Mouse (Mus musculus): ENCODE data around the gene Trim14. TPM values are rescaled to one million over a fixed set of nuclear protein-coding genes. Genes with fewer than 3 reads are reported as not detected.

Trim14 gene
- polyA plus RNA-seq, 1 experiment from 2014 or later = 1.7 TPM

DNA sequence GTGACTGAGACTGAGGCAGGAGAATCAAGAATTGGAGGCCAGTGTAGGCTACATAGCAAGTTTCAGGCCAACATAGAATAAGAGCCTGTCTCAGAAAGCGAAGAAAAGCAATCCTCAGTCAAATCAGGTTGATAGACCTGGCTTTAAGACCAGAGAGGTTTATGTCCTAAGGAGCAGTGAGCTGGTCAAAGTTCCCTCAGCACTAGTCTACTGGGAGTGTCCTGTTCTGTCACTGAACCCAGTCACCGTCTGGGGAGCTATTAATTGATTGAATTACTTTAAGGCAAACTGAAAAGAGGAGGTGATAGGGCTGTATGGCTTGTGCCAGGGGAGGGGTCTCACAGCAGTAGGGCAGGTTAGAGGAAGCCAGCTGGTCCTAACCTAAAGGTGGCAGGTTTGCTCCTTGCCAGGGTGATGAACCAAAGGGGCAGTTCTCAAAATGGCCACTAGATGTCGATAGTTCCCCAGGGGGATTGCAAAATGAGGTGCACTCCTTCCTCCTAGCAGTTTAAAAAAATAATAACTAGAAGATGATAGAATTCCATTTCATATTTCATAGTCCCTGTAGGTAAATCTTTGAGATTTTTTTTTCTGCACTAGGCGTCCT, 38.6 kb downstream of the Trim14 start:
- no peak overlapping the region for H3K4me2 ChIP-seq
- no peaks in the 10 kb centered on the region for H3K27me3 ChIP-seq
- peaks cover 47% of the 10 kb centered on the region for H3K36me3 ChIP-seq
- no peaks in the 10 kb centered on the region for H3K4me1 ChIP-seq (replicated peaks)
- no peak overlapping the region for H3K9ac ChIP-seq
- H3K4me3 ChIP-seq = no peak overlapping the region
- H3K27ac ChIP-seq = no peak overlapping the region
- H3K9me3 ChIP-seq (replicated peaks) = no peaks in the 10 kb centered on the region
- 45% methylated on average over 4 of the region's 4 CpGs for WGBS
- no peak for ATAC-seq (replicated peaks; ENCODE audit: insufficient number of reproducible peaks, insufficient read depth, low FRiP score, low read depth)

DNA sequence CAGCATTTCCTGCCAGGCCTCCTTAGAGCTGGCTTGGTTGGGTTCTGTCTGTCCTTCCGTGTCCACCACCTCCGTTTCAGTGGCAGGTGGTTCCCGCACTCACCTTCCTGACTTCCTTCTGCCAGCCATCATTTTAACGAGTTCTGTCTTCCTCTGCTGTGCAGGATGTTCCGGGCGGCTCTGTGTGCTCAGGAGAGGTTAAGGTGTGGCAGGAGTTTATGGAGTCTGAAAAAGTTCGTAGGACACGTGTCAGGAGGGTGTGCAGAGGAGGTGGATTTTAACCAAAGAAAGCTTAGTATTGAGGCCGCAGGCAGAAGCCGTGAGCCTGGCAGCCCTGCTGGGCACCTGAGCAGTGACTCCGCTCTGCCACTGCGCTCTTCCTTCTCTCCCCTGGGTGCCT, 40.4 kb downstream of the Trim14 start:
- no peaks in the 10 kb centered on the region for H3K27me3 ChIP-seq
- no peak overlapping the region for H3K9ac ChIP-seq
- 89% methylated on average over 12 of the region's 12 CpGs for WGBS

DNA sequence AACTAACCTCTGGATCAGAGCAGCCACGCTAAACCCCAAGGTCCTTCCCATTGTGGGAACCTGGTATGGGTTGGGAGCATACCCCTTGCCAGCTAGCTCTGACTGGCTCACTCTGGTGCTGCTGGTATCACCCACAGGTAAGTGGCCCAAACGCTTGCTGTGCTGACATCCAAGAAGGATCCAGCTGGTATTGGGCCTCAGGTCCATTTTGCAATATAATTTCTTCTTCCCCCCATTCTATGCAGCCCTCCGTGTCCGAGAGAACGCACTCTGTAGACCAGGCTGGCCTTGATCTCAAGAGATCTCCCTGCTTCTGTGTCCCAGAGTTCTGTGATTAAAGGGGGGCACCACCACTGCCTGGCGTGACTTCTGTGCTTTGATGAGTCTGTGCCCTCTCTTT, 42.9 kb downstream of the Trim14 start:
- H3K4me3 ChIP-seq = no peak overlapping the region
- H3K27ac ChIP-seq = no peak overlapping the region
- H3K4me1 ChIP-seq (replicated peaks) = peaks cover 5% of the 10 kb centered on the region; the same call in 1 of the 2 replicates
- WGBS = 95% methylated on average over 6 of the region's 6 CpGs
- H3K9ac ChIP-seq = no peak overlapping the region
- H3K36me3 ChIP-seq = peaks cover 18% of the 10 kb centered on the region
- no peaks in the 10 kb centered on the region for H3K27me3 ChIP-seq
- ATAC-seq (replicated peaks; ENCODE audit: insufficient number of reproducible peaks, insufficient read depth, low FRiP score, low read depth) = no peak
- no peak overlapping the region for H3K4me2 ChIP-seq
- no peaks in the 10 kb centered on the region for H3K9me3 ChIP-seq (replicated peaks)

More for the DNA sequence above, 40.4 kb downstream of the Trim14 start:
- Histone ChIP-seq H3K9me3 (replicated peaks) (no peaks in the 10 kb centered on the region), H3K36me3 (peaks cover 31% of the 10 kb centered on the region), H3K27ac (no peak overlapping the region), H3K4me1 (replicated peaks) (no peaks in the 10 kb centered on the region), H3K4me2 (no peak overlapping the region), H3K4me3 (no peak overlapping the region)
- no peak for ATAC-seq (replicated peaks; ENCODE audit: insufficient number of reproducible peaks, insufficient read depth, low FRiP score, low read depth)

DNA sequence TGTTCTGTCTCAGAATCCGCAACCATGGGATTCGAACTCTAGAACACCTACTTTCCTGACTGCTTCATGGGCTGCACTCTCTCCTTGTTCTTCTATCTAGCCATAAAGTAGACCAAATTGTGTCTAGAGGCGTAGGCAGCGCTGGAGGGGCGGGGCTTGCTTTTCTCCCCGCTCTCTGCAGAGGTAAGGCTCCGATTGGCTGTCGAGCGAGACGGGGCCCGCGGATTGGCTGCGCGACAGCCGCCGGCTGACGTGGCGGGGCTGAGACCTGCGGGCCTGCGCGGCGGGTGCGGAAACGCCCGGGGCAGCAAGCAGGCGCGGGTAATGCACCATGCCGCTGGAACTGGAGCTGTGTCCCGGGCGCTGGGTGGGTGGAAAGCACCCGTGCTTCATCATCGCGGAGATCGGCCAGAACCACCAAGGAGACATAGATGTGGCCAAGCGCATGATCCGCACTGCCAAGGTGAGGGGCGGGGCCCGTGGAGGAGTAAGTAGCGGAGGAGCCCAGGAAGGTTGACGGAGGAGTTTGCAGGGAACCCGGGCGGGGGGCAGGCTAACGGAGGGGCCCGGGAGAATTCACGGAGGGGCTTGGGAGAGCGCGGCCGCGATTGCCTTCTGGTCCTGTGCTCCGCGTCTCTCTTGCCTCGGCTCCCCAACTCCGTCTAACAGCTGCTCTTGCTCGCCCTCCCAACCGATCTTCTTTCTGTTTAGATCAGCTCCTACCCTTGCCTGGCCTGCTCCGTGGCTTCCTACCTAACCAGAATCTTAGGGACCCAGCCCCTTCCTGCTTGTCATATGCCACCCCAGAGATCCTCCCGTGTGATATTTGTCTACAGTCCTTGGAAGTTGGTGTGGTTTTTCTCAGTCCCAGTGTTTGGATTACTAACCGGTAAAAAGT, 46.7 kb downstream of the Trim14 start, which contains the start of gene Nans:
Nans (plus strand) TSS at position 221 of the 898 bp plus-strand sequence.
- Histone ChIP-seq H3K4me3 (peak within 1 kb of the TSS; percentile 87), H3K4me2 (peak within 1 kb of the TSS; percentile 67), H3K4me1 (replicated peaks) (peaks cover 16% of the 10 kb centered on the region), H3K9ac (peak within 1 kb of the TSS; percentile 85), H3K27me3 (no peaks in the 10 kb centered on the region), H3K9me3 (replicated peaks) (no peaks in the 10 kb centered on the region), H3K36me3 (peaks cover 17% of the 10 kb centered on the region), H3K27ac (peak within 1 kb of the TSS; percentile 74)
- WGBS = under 1% methylated on average over 58 of the region's 58 CpGs
- peak; percentile 97 for ATAC-seq (replicated peaks; ENCODE audit: insufficient number of reproducible peaks, insufficient read depth, low FRiP score, low read depth)

DNA sequence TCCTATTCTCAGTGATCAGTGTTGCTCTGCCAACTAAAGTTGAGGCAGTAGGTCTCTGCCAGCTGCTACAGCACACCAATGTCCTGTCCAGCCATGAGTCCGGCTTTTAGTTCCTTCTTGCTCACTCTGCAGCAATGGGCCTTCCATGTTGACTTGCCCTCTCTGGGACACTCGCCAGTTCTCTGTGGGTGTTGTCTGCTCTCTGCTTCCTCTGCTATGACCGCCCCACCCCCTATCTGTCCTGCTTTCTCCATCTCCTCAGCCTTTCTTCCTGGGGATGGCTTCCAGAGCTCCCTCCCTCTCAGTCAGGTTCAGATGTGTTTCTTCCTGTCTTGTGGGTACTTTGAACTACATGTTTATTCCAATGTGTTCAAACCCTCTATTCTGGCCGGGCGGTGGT, 48.6 kb downstream of the Trim14 start:
- Histone ChIP-seq H3K9me3 (replicated peaks) (no peaks in the 10 kb centered on the region), H3K4me1 (replicated peaks) (peaks cover 16% of the 10 kb centered on the region), H3K27me3 (no peaks in the 10 kb centered on the region), H3K27ac (no peak overlapping the region), H3K9ac (no peak overlapping the region), H3K36me3 (no peaks in the 10 kb centered on the region), H3K4me3 (no peak overlapping the region), H3K4me2 (no peak overlapping the region)
- ATAC-seq (replicated peaks; ENCODE audit: insufficient number of reproducible peaks, insufficient read depth, low FRiP score, low read depth) = no peak
- 79% methylated on average over 5 of the region's 5 CpGs for WGBS

DNA sequence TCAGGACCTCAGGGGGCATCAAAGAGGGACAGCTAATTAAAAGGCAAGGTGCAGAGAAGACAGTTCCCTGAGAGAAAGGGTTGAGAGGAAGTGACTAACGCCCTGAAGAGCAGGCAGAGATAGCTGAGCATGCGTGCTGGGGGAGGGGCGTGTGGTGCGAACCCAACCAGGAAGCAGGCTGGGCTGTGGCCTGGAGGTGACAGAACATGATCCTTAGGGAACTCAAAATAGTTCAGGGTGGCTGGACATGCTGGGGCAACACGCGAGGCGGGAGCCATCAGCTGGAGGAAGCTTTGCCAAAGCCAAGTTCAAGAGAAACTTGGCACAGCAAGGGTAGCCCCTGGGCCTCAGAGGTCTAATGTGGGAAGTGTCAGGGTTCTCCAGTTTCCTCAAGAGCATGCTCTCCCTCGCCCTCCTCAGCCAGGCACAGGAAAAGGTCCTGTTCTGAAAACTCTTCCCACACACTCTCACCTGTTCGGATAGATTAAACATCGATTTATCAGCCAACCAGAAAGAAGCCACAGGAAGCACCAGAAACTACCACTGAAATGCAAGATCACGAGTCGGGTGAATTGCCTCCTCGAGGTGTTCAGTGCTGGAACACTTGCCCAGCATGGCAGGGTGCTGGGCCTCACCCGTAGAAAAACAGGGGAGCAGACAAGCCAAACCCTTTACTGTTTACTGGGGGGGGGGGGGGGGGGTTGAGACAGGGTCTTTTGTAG, 50.1 kb downstream of the Trim14 start:
- Histone ChIP-seq H3K9me3 (replicated peaks) (no peaks in the 10 kb centered on the region), H3K4me3 (no peak overlapping the region), H3K4me2 (peak overlapping the region; percentile 26), H3K9ac (no peak overlapping the region), H3K4me1 (replicated peaks) (peaks cover 16% of the 10 kb centered on the region), H3K36me3 (no peaks in the 10 kb centered on the region), H3K27ac (peak overlapping the region; percentile 72), H3K27me3 (no peaks in the 10 kb centered on the region)
- 25% methylated on average over 14 of the region's 14 CpGs for WGBS
- 0 out of 2 replicates have a peak, but pooled peaks have one; percentile 15 for ATAC-seq (replicated peaks; ENCODE audit: insufficient number of reproducible peaks, insufficient read depth, low FRiP score, low read depth)

DNA sequence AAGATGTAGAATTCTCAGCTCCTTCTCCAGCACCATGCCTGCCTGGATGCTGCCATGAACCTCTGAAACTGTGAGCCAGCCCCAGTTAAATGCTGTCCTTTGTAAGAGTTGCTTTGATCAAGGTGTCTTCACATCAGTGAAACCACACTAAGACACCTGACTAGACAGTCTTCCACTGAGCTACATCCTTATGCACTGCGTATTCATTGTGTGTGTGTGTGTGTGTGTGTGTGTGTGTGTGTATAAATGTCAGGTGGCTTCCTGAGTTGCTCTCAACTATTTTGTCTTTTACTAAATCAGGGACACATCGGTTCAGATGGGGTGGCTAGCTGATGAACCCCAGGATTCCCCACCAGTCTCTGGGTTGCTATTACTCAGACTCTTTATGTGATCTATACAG, 56.9 kb downstream of the Trim14 start:
- H3K36me3 ChIP-seq = peaks cover 18% of the 10 kb centered on the region
- H3K27me3 ChIP-seq = no peaks in the 10 kb centered on the region
- no peaks in the 10 kb centered on the region for H3K4me1 ChIP-seq (replicated peaks)
- no peak for ATAC-seq (replicated peaks; ENCODE audit: insufficient number of reproducible peaks, insufficient read depth, low FRiP score, low read depth)
- no peak overlapping the region for H3K9ac ChIP-seq
- 93% methylated on average over 2 of the region's 2 CpGs for WGBS
- H3K9me3 ChIP-seq (replicated peaks) = no peaks in the 10 kb centered on the region
- no peak overlapping the region for H3K4me3 ChIP-seq
- no peak overlapping the region for H3K27ac ChIP-seq
- H3K4me2 ChIP-seq = no peak overlapping the region

DNA sequence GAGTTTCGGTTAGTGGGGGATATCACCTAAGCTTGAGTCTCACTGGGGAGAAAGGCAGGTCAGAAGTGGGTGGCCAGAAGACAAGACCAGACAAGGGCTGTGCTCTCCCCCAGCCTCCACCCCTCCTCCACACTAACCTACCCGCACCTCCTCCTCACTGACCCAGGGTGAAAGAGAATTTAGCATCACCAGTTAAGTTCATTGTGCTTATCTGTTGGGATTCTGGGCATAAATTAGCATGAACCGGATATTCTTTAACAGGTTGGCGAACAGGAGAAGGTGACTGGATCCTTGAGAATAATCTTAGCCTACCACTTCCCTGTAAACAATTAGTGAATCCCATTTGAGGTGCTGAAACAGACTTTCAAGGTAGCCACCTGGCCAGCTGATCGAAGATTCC, 60.8 kb downstream of the Trim14 start:
- Histone ChIP-seq H3K27ac (no peak overlapping the region), H3K27me3 (no peaks in the 10 kb centered on the region), H3K9me3 (replicated peaks) (no peaks in the 10 kb centered on the region), H3K9ac (no peak overlapping the region), H3K4me1 (replicated peaks) (no peaks in the 10 kb centered on the region), H3K36me3 (peaks cover 54% of the 10 kb centered on the region), H3K4me2 (no peak overlapping the region), H3K4me3 (no peak overlapping the region)
- 87% methylated on average over 5 of the region's 5 CpGs for WGBS
- no peak for ATAC-seq (replicated peaks; ENCODE audit: insufficient number of reproducible peaks, insufficient read depth, low FRiP score, low read depth)

DNA sequence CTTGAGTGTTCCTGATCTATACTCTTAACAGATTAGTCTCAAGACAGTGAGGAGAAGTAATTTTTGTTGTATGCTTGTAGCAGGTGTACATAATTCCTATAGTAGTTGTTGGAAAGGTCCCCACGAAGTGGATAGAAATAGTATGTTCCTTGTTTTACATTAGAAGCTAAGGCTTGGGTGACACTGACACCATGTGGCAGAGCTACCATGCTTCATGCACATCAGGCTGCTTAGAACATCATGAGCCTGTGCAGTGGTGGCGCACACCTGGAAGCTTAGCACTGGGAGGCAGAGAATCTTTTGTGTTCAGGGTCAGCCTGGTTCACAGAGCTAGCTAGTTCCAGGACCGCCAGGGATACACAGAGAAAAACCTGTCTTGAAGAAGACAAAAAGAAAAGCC, 70.2 kb downstream of the Trim14 start:
- H3K4me3 ChIP-seq = no peak overlapping the region
- no peak for ATAC-seq (replicated peaks; ENCODE audit: insufficient number of reproducible peaks, insufficient read depth, low FRiP score, low read depth)
- no peak overlapping the region for H3K4me2 ChIP-seq
- no peak overlapping the region for H3K9ac ChIP-seq
- peaks cover 9% of the 10 kb centered on the region for H3K4me1 ChIP-seq (replicated peaks)
- H3K27ac ChIP-seq = no peak overlapping the region
- no peaks in the 10 kb centered on the region for H3K9me3 ChIP-seq (replicated peaks)
- H3K36me3 ChIP-seq = peaks cover 92% of the 10 kb centered on the region
- 88% methylated on average over 3 of the region's 3 CpGs for WGBS
- no peaks in the 10 kb centered on the region for H3K27me3 ChIP-seq

DNA sequence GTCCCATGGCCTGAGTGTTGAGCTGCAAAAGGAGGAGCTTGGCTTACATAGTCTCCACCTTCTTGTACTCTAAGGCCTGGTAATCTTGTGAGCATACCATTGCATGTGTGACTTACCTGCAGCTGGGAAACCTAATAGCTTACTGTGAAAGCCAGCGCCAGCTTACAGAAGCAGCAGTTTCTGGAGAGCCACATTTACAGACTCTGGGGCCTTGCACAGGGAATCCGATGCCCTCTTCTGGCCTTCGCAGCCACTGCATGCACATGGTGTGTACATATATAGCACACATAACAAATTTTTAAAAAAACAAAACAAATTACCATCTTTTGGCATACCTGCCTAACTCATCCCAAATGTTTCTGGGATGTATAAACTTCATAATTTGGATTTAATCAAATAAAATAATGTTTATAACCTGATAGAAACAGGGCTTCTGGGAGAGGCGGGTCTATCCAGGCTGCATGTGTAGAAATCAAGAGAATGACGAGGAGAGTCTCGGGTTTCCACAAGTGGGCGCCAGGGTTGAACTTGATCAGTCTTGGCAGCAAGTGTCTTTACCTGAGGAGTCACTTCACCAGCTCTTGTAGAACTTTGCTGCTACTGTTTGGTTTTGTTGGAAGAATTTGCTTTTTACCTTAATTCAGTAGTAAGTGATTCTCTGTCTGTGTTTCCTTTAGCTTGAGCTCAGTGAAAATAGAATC, 72.7 kb downstream of the Trim14 start:
- 82% methylated on average over 7 of the region's 7 CpGs for WGBS

DNA sequence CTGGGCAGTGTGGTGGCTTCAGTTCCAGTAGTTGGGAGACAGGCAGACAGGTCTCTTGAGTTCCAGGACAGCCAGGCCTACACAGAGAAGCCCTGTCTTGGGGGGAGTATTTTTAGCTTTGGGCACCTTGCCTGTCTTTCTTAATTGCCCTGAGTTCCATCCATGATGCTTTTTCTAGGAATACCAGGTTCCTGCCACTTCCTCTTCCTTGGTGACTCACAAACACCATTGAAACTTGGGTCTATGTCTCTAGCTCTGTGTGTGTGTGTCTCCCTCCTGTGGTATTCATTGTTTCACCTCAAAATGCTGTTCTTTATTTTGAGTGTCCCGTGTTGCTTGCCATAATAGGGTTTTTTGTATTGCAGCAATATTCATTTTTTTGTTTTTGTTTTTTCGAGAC, 77.5 kb downstream of the Trim14 start:
- H3K9ac ChIP-seq = no peak overlapping the region
- H3K27me3 ChIP-seq = no peaks in the 10 kb centered on the region
- peaks cover 30% of the 10 kb centered on the region for H3K36me3 ChIP-seq
- no peak overlapping the region for H3K4me2 ChIP-seq
- 94% methylated on average over 2 of the region's 2 CpGs for WGBS
- H3K4me1 ChIP-seq (replicated peaks) = peaks cover 43% of the 10 kb centered on the region
- ATAC-seq (replicated peaks; ENCODE audit: insufficient number of reproducible peaks, insufficient read depth, low FRiP score, low read depth) = no peak
- no peak overlapping the region for H3K27ac ChIP-seq
- H3K9me3 ChIP-seq (replicated peaks) = no peaks in the 10 kb centered on the region
- H3K4me3 ChIP-seq = no peak overlapping the region

More for the DNA sequence above, 72.7 kb downstream of the Trim14 start:
- Histone ChIP-seq H3K36me3 (peaks cover 76% of the 10 kb centered on the region), H3K9ac (no peak overlapping the region), H3K4me2 (no peak overlapping the region), H3K4me1 (replicated peaks) (peaks cover 14% of the 10 kb centered on the region), H3K9me3 (replicated peaks) (no peaks in the 10 kb centered on the region), H3K27ac (no peak overlapping the region), H3K27me3 (no peaks in the 10 kb centered on the region), H3K4me3 (no peak overlapping the region)
- ATAC-seq (replicated peaks; ENCODE audit: insufficient number of reproducible peaks, insufficient read depth, low FRiP score, low read depth) = no peak
